Mouse (Mus musculus) megakaryocyte-erythroid progenitor cell, adult 5-6 weeks (primary cell): Measurements from ENCODE around the gene Itga2b. TPM values are rescaled to one million over a fixed set of nuclear protein-coding genes. Genes with fewer than 3 reads are reported as not detected.

Experiments used
- ATAC-seq: replicated peaks from 2 replicates; pipeline ENCODE4 v1.8.0; 2016; ENCODE audit warnings: mild to moderate bottlenecking, inconsistent platforms; ENCODE audit not compliant: severe bottlenecking, poor library complexity, low FRiP score, low TSS enrichment
- total RNA-seq, 2 experiments: library from RNA; stranded (forward) in 1 of 2; stranded (reverse) in 1 of 2; fragments of 200-1000, 215-1000 nt in 1 of 2; fragments of >200 nt in 1 of 2; fragmentation: Nextera tagmentation in 1 of 2; gene quantifications; 2 replicates each; pipeline ENCODE4 v1.2.3; 2014 to 2017

The Itga2b gene
- total RNA-seq, 2 experiments from 2014 or later = 26.5 to 30.8 TPM

GRCm38 (mm10) chr11:102438212-102439092 is 31.5 kb downstream of the Itga2b start:
- no peak for ATAC-seq

- ATAC-seq = no peak
Observed at GRCm38 (mm10) chr11:102437120-102438061, 32.5 kb downstream of the Itga2b start.

- ATAC-seq = no peak
Observed at GRCm38 (mm10) chr11:102436471-102436790, 33.5 kb downstream of the Itga2b start.

- ATAC-seq = no peak
Observed at GRCm38 (mm10) chr11:102435754-102436470, 34.0 kb downstream of the Itga2b start.

GRCm38 (mm10) chr11:102434816-102435705 is 34.9 kb downstream of the Itga2b start:
- ATAC-seq = no peak

GRCm38 (mm10) chr11:102434406-102434805 is 35.5 kb downstream of the Itga2b start:
- ATAC-seq = peak; percentile 43

GRCm38 (mm10) chr11:102433866-102434265 is 36.1 kb downstream of the Itga2b start:
- no peak for ATAC-seq

GRCm38 (mm10) chr11:102432896-102433295 is 37.0 kb downstream of the Itga2b start:
- ATAC-seq = no peak

GRCm38 (mm10) chr11:102432115-102432843 is 37.6 kb downstream of the Itga2b start:
- ATAC-seq = no peak

- no peak for ATAC-seq
Observed at GRCm38 (mm10) chr11:102431728-102432114, 38.2 kb downstream of the Itga2b start.

- peak; percentile 51 for ATAC-seq
Observed at GRCm38 (mm10) chr11:102431018-102431645, 38.8 kb downstream of the Itga2b start.

GRCm38 (mm10) chr11:102430121-102431017 is 39.6 kb downstream of the Itga2b start, which contains the start of gene Grn:
Gene Grn, plus strand, starts transcription at chr11:102430315.
- peak; percentile 77 for ATAC-seq

GRCm38 (mm10) chr11:102429551-102429950 is 40.4 kb downstream of the Itga2b start:
- peak; percentile 62 for ATAC-seq

GRCm38 (mm10) chr11:102428981-102429540 is 40.9 kb downstream of the Itga2b start:
- ATAC-seq = no peak

- no peak for ATAC-seq
Observed at GRCm38 (mm10) chr11:102425555-102426316, 44.2 kb downstream of the Itga2b start.

- ATAC-seq = no peak
Observed at GRCm38 (mm10) chr11:102424666-102425065, 45.3 kb downstream of the Itga2b start.
